Mouse (Mus musculus) adrenal gland, adult 8-10 months (tissue): Measurements from ENCODE around the gene Dffa. TPM values are rescaled to one million over a fixed set of nuclear protein-coding genes. Genes with fewer than 3 reads are reported as not detected.
"Not testable (repeated sequence)": the region's sequence is repeated elsewhere in the genome, so short reads cannot be mapped to it uniquely, and the experiment has no call there.

Experiments used
- DNase-seq: peaks from one replicate; pipeline ENCODE4 v3.0.0; 2022
- total RNA-seq, 4 experiments: library from RNA; stranded (reverse); gene quantifications; 2 replicates each; pipeline ENCODE4 v1.2.4; 2022

The Dffa gene
- total RNA-seq, 4 experiments from 2014 or later, result 25.3 to 31.7 (median 26.4) TPM

DNA sequence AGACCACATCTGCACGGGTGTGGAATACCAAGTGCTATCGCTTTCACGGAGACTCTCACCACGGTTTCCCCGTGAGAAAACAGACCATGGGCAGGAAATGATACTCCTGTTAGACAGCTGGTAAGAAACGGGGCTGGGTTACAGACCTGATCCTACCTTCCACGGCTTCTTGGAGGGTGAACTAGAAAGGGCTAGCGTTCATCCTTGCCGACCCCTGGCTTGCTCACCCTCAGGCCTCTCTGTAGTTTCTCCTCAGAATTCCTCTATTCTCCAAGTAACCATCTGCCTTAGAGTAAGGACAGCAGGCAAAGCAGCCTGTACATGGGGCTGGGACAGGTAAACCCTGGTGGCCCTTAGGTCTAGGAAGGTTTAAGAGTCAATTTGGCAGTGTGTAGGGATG, 45.2 kb downstream of the Dffa start:
- no peak for DNase-seq

DNA sequence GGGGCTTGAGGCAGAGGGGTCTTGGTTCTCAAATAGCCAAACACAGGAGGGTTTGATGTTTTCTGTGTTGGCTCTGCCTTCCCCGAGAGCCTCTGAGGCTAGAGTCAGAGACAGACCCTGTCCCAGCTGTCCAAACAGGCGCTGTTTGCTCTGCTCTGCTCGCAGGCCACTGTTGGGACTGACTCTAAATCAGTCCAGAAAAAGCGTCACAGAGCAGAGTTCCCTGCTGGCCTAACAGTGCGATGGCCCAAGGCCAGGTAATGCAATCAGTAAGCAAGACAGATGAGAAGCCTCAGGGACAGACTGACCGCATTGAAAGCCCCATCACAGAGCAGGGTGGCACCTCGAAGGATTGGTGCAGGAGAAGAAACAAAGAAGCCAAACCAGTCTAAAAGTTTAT, 45.7 kb downstream of the Dffa start:
- peak; percentile 82 for DNase-seq

DNA sequence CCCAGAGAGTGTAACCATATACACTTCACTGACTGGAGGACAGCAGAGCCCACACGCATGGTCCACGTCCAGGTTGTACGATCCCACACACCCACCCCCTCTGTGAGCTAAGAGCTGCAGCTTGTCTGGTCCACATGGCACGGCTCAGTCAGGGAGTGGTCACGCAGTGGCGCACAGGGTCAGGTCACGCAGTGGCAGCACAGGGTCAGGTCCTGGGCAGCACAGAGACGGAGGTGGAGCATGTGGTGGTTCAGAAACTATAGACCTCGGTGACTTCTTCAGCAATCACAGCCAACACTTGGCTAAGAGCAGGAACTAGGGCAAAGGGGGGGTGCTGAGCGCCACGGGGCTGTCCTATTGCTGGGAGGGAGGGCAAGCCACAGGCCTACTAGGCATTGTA, 46.3 kb downstream of the Dffa start:
- peak; percentile 61 for DNase-seq

DNA sequence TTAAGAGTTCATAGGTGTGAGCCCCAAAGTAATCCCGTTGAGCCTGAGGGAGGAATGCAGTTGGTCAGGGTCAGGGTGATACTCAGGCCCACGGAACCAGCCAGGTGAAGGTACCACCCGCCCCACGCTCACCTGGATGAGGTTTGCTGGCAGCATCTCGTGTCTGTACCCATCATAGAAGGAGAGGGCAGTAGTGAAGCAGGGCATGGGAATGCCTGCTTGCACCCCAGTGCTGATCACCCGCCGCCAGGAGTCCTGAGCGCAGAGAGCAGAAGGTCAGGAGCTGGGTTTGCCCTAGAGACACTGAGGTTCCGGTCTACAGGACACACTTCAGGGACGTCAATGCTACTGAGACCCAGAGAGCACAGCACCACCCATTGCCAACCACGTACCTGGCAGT, 46.8 kb downstream of the Dffa start:
- no peak for DNase-seq

DNA sequence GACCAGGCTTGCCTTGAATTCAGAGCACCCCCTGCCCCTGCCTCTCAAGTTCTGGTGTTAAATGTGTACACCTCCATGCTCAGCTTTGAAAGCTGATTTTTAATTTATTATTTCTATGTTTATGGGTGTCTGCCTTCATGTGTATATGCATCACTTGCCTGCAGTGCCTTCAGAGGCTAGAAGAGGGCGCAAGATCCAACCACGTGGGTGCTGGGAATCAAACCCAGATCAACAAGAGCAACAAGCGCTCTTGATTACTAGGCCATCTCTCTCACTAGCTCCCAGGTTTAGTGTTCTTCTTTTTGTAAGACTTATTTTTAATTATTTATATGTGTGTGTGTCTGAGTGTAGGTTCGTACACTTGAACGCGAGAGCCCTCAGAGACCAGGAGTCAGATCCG, 50.9 kb downstream of the Dffa start:
- no peak for DNase-seq

DNA sequence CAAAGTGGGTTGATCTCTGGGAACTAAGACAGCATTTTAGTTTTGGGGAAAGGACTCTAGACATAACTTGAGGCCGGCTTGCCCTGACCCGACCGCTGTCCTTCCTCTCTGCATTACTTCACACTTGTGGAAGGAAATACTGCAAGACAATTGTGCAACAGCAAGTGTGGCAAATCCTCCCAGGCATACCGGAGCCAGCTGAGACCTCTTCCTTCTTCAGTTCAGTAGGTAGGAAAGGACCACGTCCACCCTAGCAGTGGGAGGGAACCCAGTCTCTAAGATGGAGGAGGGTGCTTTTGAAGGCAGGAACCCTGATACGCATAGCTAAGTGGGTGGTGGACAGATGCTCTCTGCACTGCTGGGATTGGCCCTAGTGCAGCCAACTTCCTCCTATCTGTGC, 51.8 kb downstream of the Dffa start:
- peak; percentile 52 for DNase-seq

DNA sequence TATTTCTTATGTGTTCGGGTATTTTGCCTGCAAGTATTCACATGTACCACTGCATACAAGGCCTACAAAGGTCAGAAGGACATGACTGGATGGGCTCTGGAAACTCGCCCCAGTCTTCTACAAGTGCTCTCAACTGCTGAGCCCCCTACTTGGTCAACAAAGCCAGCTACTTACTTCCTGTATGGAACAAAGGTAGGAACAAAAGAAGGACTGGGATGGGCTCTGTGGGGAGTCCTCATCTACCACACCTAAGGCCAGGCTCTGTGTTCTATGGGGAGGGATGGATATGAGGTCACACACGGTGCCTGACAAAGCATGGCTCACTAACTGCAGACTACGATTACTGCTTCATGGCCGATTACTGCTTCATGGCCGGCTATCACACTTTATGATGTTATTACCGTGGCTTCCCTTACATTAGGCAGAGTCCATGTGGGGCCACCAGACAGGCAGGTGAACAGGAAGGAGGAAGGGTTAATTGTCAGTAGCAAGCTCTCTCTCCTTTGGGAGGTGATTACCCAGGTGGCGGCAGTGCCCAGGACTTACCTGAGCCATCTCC, 53.5 kb downstream of the Dffa start:
- DNase-seq, result no peak

DNA sequence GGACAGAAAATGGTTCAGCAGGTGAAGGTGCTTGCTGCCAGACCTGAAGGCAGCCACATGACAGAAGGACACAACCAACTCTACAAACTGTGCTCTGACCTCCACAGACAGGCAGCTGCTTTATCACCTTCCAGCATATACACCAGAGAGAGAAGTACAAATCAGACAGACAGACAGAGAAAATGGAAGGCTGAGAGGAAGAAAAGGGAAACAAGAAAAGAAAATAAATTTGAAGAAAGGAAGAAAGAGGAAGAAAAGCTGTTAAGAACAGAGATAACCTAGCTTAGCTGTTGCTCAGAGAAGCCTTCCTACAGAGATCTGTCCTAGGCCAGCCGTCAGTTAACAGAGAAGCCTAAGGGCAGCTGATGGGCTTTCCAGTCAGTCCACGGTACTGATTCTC, 55.3 kb downstream of the Dffa start:
- DNase-seq, result no peak

DNA sequence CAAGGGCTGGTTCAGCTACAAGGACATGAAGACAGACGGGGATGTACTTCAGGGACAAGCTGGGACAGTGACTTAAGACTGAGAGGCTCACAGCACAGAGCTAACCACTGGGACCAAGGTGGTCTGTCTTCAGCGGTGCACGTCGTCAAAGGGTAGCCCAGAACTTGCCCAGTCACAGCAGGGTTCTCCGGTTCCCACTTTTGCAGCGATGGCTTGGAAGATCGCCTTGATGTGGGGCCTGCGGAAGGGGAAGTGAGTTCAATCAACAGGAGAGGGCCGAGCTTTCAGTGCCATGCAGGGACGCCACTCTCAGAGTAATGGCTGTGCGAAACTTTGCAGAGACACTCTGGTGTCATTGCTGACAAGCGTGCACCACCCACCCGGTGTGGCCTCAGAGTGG, 55.9 kb downstream of the Dffa start:
- no peak for DNase-seq

DNA sequence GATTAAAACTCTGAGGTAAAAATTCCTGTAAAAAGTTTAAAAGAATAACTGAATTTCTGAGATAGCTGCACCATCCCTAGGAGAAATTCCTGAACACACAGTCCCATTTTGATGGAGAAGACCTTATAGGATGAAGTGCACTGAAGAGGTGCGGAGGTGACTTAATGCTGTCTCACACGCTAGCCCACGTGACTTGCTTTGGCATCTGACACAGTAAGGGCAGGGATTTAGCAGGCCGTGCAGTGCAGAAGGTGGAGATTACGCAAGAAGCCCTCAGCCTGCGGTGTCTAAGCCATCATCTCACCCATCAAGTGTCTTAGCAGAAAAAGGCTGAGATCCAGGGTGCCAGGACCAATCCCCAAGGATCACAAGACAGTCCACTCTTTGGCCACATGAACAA, 57.2 kb downstream of the Dffa start:
- no peak for DNase-seq

DNA sequence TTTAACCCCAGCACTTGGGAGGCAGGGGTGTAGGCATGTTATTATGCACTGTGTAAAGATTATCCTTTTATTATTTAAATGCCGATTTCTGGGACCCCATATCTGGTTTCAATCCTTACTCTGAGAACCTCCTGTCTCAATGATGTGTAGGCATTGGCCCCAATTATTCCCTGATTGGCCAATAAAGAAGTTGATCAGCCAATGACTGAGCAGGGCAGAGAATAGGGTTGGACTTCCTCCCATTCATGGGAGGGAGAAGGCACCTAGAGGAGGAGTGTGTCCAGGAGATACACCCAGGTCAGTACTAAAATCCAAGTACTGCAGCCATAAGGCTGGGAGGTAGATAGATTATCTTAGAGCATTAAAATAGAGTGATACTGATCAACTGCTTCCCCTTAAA, 59.2 kb downstream of the Dffa start:
- DNase-seq, result no peak

DNA sequence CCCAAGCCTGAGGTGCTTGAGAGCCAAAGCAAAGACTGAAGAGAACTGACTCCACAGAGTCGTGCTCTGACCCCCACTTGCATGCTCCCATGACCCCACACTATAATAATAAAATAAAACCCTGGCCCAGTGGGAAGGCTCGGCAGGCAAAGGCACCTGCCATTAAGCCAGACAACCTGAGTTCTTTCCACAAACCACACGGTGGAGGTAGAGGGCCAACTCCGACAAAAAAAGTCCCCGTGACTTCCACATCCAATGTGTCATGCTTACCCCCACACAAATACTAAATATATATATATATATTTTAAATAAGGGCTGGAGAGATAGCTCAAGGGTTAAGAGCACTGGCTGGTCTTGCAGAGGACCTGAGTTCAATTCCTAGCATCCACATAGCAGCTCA, 60.2 kb downstream of the Dffa start:
- DNase-seq, result no peak

DNA sequence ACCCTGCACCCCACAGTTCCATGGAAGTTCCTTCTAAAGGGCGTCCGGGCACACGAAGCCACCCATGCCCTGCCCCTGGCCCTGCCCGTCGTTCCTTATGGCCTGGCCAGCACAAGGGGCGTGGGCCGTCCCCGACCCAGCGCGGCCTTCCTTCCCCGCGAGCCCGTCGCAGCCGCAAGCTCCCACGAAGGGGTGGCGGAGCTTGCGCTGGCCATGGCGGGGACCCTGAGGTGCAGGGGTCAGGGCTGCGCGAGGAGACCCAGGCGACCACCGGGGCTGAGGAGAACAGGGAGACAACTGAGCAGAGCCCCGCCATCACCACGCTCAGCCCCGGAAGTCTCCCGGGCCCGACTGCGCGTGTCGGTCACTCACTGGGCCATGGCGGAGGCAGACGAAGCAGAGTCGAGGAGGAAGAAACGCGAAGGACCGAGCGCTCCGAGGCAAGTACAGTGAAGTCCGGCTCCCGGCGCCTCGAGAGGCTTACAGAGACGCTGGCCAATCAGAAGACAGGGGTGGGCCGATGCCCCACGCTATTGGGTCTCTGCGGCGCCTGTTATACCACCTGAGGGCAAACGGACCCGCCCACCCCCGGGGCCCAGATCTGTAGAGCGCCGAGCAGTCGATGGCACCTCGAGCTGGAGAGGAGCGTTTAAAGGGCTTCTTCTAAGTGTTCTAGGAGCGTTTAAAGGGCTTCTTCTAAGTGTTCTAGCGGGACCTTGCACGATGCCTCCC, 62.4 kb downstream of the Dffa start, which contains the start of gene Pgd:
Gene Pgd, minus strand, starts transcription at position 557 of the 732 bp plus-strand sequence.
- DNase-seq, result peak; percentile 96

DNA sequence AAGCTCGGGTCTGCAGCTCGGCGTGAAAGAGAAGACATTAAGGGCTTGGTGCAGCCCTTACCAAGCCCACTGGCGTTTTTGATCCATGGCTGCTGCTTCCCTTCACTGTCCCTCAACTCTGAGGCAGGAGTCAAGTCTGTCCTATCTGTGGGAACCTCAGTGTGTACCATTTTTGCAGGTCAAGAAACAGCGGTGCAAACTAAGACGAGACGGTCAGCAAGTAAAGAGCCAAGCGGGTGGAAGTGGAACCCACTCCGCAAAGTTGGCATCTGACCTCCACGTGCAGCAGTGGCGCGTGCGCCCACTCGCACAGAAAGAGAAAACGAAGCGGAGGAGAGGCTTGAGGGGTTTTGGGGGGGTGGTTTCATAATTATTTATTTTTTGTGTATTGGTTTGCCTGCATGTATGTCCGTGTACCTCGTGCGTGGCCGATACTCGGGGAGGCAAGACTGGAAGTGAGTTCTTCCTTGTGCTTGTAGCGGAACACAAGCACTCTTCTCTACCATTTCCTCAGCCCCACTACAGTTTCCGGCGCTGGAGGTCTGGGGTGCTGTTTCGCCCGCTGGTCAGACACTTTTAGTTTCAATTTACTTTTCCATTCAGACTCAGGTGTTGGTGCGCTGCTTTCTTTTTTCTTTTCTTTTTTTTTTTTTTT, 63.1 kb downstream of the Dffa start:
- DNase-seq, result no peak

DNA sequence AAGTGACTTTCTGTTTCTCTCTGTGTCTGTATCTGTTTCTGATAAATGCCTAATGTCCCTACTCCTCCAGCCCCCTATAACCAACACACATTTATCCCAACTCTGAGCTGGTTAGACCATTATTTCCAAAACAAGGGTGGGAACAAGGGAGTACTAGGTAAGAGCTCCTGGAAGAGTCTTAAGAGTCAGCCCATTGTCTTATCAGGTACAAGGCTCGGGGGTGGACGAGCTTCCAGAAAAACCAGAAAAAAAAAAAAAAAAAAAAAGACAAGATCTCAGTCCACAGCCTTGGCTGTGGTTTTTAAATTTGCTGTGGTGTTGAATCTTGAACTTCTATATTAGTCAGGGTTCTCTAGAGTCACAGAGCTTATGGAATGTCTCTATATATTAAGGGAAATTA, 64.1 kb downstream of the Dffa start:
- no peak for DNase-seq

DNA sequence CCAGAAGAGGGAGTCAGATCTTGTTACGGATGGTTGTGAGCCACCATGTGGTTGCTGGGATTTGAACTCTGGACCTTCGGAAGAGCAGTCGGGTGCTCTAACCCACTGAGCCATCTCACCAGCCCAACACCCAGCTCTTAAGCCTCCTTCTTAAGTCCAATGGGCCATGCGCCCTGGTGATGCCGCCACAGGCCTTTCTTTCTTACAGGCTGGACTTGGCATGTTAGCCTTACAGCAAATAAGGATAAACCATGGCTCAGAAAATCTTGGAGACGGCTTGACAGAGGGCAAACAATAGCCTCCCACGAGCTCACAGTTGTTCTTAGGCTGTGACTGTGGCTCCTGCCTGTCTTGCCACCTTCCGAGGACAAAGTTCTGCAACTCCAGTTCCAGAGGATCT, 66.0 kb downstream of the Dffa start:
- DNase-seq, result not testable (repeated sequence)

Other genes with a start within 250 kb of the Dffa start
- 10 to 100 TPM; 63.2 to 74.7 (median 67.3) TPM for gene Pex14, start 4.3 kb upstream of the Dffa start, total RNA-seq
- 1 to 10 TPM in 3 of 4 experiments, under 1 TPM in 1; 0.90 to 4.7 (median 2.1) TPM for gene Cort, start 22.6 kb downstream of the Dffa start, total RNA-seq
- 10 to 100 TPM; 10.3 to 21.1 (median 14.9) TPM for gene Cenps, start 33.5 kb downstream of the Dffa start, total RNA-seq
- gene Pgd, start 62.6 kb downstream of the Dffa start, total RNA-seq, result 100 to 1,000 TPM; 167 to 272 (median 233) TPM
- 100 to 1,000 TPM; 136 to 190 (median 174) TPM for gene Kif1b, start 203.5 kb downstream of the Dffa start, total RNA-seq